Mouse (Mus musculus): ENCODE measurements around the gene Rapgef2.

- TF ChIP-seq POLR2A (IDR thresholded peaks at IDR 0.05; ENCODE audit: control insufficient read depth, extremely low read depth, insufficient read depth, low read length, poor library complexity): no peak
- no peak for TF ChIP-seq CTCF (IDR thresholded peaks at IDR 0.05; ENCODE audit: borderline replicate concordance, control insufficient read depth, extremely low read depth, insufficient read depth, low read length, poor library complexity)
Observed at GRCm38 (mm10) chr3:79106360-79106759, 180.0 kb downstream of the Rapgef2 start.

All from thymus, adult 2 months (tissue).